Mouse (Mus musculus): ENCODE data around the gene Olfr1104.

GRCm38 (mm10) chr2:87075717-87076116 lies 48.8 kb upstream of the Olfr1104 start, which contains the start of gene Olfr1107:
- TF ChIP-seq GATA1 (IDR thresholded peaks at IDR 0.05; ENCODE audit: low read length) (no peak), TAL1 (IDR thresholded peaks at IDR 0.05; ENCODE audit: low read length) (no peak)
